Mouse (Mus musculus) mature B cell (primary cell): Measurements from ENCODE around the gene Oip5.

Experiments
- in situ Hi-C: fragments of 300-500 bp; cut with MboI; formaldehyde crosslinking; loops from 2 replicates; pipeline ENCODE4 v1.14.3; 2019

Gene Oip5

DNA sequence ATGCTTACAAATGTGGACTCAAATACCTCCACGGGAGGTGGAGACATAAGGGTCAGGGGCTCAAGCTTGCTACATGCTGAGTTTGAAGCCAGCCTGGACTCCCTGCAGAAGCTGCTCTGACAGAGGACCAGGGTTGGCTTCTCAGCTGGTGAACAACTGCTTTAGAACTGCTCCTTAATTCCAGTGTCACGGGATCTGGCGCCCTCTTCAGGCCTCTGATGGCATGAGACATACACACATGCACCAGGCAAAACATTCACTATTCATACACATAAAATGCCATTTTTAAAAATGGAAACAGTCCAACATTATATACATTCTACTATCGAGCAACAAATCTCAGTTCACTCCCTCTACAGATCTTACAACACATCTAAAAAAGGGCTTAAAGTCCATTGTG is 30.9 kb downstream of the Oip5 start:
- in situ Hi-C loops, result no loop called here

DNA sequence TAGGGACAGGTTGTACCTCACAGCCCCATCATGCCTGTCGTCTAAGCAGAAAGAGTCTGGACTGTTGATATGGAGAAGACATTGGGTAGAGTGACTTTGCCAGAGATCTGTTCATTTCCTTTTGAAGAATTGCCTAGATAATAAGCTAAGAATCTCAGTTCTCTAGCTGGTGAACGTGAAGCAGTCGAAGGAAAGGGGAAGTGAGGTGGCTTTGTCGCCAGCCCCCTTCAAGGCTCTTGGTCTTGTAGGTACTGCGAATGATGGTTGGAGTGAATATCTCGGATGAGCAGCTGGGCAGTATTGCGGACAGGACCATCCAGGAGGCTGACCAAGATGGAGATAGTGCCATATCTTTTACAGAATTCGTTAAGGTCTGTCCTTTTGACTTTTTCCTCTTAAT is 34.0 kb downstream of the Oip5 start:
- in situ Hi-C loops, result no loop called here

DNA sequence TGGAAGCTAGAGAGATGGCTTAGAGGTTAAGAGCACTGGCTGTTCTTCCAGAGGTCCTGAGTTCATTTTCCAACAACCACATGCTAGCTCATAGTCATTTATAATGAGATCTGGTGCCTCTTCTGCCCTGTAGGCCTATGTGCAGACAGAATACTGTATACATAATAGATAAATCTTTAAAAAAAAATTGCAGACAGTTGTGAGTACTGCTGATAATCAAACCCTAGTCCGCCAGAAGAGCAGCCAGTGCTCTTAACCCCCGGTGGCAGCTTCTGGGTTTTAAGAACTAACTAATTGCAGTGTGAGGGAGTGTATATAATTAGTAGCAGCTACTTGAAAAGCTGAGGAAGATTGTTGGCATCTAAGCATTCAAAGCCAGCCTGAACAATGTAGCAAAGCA is 34.8 kb downstream of the Oip5 start:
- in situ Hi-C loops, result no loop called here

DNA sequence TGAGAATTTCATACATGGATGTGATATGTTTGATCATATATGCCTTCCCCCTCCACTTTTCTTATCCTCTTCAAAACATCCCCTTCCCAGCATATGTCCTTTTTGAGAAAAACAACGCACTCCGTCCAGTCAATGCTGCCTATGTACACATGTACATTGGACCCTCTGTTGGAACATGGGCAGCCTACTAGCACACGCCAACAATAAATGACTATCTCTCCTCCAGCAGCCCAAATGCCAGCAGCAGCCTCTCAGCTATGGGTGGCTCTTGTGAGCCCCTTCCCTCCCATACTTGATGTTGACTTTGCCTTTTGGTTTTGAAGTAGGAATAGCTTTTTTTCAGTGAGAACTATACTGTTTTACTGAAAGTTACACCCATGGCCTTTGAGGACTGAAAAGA is 36.7 kb downstream of the Oip5 start:
- in situ Hi-C loops, result no loop called here

DNA sequence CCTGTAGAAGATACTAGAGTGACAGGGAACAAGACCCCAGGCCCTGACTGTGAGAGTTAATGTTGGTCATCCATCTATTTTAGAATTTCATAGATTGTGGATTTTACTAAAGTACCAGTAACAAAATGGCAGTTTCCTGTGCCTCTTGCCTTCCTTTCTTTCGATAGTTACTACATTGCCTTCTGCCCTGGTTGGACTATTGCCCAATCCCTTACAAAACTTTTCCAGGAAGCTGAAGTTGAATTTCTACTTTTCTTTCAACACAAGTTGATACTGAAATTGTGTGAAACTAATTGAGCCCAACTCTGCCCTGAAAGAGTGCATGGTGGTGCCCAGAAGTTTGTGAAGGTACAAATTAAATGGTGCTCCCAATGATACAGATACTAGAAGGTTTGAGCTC is 45.8 kb downstream of the Oip5 start:
- in situ Hi-C loops, result no loop called here

DNA sequence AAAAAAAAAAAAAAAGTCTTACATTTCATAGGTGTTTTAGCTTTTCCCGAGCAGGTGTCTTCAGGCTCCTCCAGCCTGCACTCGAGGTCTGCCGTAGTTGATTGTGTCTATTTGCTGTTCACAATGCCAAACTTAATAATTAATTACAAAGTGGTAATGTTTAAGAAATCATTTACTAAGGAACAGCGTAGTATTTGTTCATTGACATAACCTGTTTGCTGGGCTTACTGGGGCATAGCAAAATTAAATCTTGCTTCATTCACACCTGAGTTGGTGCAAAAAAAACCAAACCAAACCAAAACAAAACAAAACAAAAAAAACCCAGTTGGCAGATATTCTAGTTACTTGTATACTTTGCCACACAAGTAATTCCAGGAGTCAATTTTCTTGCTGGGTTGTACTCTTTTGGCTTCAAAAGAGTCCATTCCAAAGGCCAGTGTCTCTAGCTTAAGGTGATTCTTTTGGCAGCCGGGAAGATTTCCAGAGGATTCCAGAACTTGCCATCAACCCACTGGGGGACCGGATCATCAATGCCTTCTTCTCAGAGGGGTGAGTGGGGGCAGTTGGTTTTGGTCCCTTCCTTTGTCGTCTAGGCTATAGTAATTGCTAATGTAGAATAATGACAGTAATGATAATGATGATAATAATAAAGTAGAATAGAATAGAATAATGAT is 52.0 kb downstream of the Oip5 start:
- in situ Hi-C loops, result no loop called here

DNA sequence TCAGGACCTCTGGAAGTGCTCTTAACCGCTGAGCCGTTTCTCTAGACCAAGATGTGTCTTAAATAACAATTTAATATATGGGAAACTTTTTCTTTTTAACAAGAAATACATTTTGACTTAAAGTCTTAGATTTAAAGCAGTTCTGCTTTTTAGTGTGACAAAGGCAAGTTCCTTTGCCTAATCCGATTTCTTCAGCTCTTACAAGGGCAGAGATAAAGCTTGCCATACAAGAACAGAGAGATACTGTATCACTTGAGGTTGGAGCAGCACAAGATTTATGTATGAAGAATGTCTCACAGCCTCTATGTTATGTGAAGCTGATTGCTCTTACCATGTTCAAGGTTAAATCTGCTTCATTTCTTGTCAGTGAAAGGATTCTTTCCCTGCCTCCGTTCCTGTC is 53.0 kb downstream of the Oip5 start:
- in situ Hi-C loops, result no loop called here

DNA sequence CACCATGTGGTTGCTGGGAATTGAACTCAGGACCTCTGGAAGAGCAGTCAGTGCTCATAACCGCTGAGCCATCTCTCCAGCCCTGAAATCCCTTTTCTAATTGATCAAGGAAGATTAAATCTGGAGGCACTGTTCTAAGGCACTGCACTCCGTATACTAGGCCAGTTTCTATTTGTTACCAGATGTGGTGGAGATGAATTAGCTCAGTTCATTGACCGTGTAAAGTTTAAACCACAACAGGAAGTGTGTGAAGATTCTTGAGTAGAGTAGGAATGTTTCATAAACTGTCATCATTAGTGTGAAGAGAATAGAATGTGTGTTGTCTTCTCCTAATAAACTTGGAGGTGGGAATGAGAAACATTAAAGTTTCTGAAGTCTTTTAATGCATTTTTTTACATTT is 56.5 kb downstream of the Oip5 start:
- in situ Hi-C loops, result no loop called here
